Mouse (Mus musculus) monocyte, adult 5-6 weeks (primary cell): Measurements from ENCODE around the gene Baiap2l1. TPM values are rescaled to one million over a fixed set of nuclear protein-coding genes. Genes with fewer than 3 reads are reported as not detected.

ENCODE experiments used
- ATAC-seq: fragments of 153-309, 156-312 bp; replicated peaks from 2 replicates; pipeline ENCODE4 v1.8.0; 2017; ENCODE audit warnings: mild to moderate bottlenecking; ENCODE audit not compliant: low TSS enrichment, insufficient number of reproducible peaks, severe bottlenecking, poor library complexity, low FRiP score
- total RNA-seq: library from RNA; stranded (forward); fragments of 200-1000, 200-491, 200-594 nt; gene quantifications from 3 replicates; pipeline ENCODE4 v1.2.3, GENCODE M21; 2017

Gene Baiap2l1
- total RNA-seq, 1 experiment from 2014 or later: not detected

GRCm38 (mm10) chr5:144215992-144216391, 141.9 kb downstream of the Baiap2l1 start:
- ATAC-seq: no peak

Other genes with a start within 250 kb of the Baiap2l1 start
- gene Bhlha15, start 167.8 kb downstream of the Baiap2l1 start, total RNA-seq: 0.32 to 0.78 TPM (median 0.38 TPM) in 3 replicates
- 30.0 to 63.8 TPM (median 35.3 TPM) in 3 replicates for gene Tecpr1, start 134.5 kb downstream of the Baiap2l1 start, total RNA-seq
- gene Bri3, start 113.7 kb downstream of the Baiap2l1 start, total RNA-seq: 36.6 to 109 TPM (median 73.7 TPM) in 3 replicates
- gene Nptx2, start 187.8 kb upstream of the Baiap2l1 start, total RNA-seq: not detected in 3 replicates